Mouse (Mus musculus) adrenal gland, adult (tissue): ENCODE measurements around the gene Acp7.

Source experiments
- DNase-seq, 2 experiments: peaks; one replicate each; pipeline ENCODE4 v3.0.0; 2022 to 2023; ENCODE audit warnings: low spot score in 1 of 2; ENCODE audit not compliant: inconsistent age in 2 of 2

The Acp7 gene

DNA sequence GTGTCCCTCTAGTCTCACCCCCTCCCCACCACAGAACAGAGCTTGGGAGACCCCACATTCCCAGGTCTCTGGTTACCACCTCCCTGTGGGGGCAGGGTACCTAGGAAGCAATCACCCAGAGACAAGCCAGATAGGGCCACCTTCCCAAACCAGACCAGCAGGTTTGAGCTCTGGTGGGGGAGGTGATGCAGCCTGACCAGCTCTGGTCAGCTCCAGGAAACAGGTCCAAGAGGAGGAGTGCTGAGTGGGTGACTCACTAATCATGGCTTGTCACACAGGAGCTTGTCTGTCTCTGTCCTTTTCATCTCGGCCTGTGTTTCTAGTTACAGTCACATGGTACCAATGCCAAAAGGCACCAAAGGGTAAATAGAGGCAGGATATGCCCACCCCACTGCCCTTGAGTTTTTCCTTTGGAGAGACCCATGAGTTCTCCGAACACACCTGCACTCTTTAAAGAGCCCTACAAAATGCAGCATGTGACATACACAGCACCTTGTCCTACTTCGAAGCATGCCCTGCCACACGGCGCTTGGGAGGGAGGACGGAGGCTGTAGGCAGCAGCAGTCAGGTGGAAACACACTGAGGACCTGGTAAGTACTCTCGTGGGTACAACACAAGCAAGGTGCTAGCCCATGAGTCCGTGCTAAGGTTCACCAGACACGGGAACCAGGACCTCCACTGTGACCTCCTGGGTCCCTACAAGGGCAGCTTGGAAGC lies 53.1 kb downstream of the Acp7 start:
- peak; percentile 64 to 84 for DNase-seq

DNA sequence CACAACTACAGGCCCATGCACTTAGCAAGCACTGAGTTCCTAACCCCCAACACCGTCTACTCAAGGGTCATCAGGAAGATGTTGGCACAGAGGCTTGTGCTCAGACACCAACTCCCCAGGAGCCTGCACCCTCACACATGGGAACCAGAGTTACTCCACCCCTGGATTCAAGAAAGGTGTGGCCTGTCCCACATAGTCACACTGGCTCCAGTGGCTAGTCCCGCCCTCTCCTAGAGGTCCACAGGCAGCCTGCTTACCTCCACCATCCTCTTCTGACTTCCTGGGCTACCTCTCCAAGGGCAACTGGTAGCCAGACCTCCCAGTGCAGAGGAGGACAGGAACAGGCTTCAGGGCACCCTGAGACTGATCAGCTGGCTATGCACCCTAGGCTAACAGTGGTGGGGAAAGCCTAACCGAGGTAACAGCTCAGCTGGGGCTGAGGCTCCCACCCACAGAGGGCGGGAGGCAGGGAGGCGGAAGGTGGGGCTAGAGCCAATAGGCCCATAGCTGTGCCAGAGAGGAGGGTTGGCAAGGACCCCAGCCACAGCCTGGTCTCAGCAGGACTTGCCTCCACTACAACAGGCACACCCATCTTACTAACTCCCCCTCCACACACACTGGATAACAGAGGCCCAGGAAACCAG lies 54.7 kb downstream of the Acp7 start:
- DNase-seq, result no peak

DNA sequence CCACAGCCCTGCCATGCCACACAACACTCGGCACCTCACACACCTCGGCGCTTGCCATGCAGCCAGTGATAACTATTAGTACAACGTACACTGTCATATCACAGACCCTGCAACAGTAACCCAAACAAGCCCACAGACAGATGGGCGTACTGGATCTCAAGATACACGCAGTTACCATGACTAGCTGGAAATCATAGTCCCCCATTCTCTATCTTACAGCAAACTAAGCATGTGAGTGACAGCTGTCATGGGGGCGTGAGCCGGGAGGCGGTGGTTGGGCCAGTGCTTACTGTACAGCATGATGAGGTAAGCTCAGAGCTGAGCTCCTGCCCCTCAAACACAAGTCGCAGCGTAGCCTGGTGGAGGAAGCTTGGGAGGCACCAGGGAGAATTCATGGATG lies 55.5 kb downstream of the Acp7 start:
- DNase-seq, result no peak

GRCm38 (mm10) chr7:28573236-28573635 lies 57.9 kb downstream of the Acp7 start:
- no peak for DNase-seq

DNA sequence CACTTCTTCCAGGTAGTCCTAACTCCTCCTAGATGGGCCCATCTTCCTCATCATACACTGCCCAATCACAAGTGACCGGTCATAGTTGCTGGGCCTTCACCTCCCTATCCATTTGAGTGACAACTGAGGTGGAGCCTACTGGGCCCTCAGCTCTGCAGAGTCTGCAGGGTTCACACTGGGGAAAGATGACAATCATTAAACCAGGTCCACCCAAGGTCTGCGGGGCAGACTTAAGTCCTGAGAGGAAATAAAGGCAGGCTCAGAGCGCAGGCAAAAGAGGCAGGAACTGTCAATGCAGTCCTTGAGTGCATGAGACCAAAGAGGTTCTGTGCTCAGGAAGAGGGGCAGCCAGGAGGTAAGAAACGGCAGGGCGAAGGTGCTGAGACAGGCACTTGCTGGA lies 58.4 kb downstream of the Acp7 start:
- no peak for DNase-seq

DNA sequence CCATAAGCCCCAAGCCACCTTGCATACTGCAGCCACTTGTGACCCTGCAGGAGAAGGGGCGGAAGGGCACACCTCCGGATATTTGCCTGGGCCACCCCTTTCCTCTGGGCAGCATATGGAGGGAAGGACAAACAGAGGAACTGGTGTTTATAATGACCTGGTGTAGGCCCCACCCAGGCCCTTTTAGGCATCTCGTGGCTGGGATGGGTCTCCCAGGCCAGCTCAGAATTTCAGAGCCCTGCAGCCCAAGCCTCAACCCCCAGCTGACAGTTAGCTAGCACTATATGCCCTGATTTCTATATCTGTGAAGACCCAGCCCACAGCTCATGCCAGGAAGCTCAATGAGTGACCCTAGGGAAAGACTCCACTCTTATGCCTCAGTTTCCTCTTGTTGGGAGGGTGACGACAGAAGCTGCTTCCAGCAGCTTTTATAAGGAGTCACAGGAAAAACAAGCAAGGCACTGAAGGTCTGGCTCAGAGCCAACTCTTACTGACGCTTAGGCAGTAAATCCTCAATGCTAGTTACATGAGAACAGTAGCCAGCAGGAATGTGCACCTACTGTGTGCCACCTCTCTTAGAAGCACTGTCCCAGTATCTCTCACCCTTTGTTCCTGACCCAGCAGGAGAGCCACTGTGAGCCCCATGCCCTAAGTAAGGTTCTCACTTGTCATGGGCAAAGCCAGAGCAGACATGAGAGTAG lies 60.0 kb downstream of the Acp7 start:
- DNase-seq, result peak; percentile 61 to 87

- DNase-seq, result peak; percentile 43 to 83
Observed at GRCm38 (mm10) chr7:28570291-28570981, 60.7 kb downstream of the Acp7 start.

GRCm38 (mm10) chr7:28568253-28568652 lies 62.9 kb downstream of the Acp7 start:
- peak; percentile 66 to 88 for DNase-seq

- no peak for DNase-seq
Observed at GRCm38 (mm10) chr7:28567539-28567938, 63.6 kb downstream of the Acp7 start.

- DNase-seq, result no peak
Observed at GRCm38 (mm10) chr7:28565407-28565806, 65.7 kb downstream of the Acp7 start.

- DNase-seq, result no peak
Observed at GRCm38 (mm10) chr7:28562951-28563350, 68.2 kb downstream of the Acp7 start.

- no peak for DNase-seq
Observed at GRCm38 (mm10) chr7:28562371-28562770, 68.8 kb downstream of the Acp7 start.

- DNase-seq, result no peak
Observed at GRCm38 (mm10) chr7:28561967-28562366, 69.2 kb downstream of the Acp7 start.

DNA sequence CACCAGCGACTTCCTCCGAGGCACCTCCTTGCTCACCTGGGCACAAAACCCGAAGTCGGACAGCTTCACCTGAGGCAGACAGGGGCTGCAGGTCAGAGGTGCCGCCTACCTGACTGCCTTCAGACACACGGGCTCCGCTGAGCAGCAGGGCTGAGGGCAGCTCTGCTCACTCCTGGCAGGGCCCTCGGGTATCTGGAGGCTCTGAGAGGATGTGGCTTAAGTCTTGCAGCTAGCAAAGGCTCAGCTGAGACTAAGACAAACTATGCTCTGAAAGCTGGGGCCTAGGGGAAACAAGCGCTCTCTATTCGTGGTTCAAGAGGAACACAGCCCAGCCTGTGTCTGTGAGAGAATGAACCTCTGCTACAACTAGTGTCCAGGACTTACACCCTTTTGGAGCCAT lies 70.3 kb downstream of the Acp7 start:
- no peak for DNase-seq

- DNase-seq, result peak in 1 of 2 experiments; percentile 69
Observed at GRCm38 (mm10) chr7:28558486-28558885, 72.6 kb downstream of the Acp7 start.

GRCm38 (mm10) chr7:28557708-28558107 lies 73.4 kb downstream of the Acp7 start:
- no peak for DNase-seq
